Mouse (Mus musculus): ENCODE measurements around the gene Chst2. TPM values are rescaled to one million over a fixed set of nuclear protein-coding genes. Genes with fewer than 3 reads are reported as not detected.

Gene Chst2
- polyA plus RNA-seq, 1 experiment from 2014 or later: 0.39 TPM

GRCm38 (mm10) chr9:95353829-95354391, 52.6 kb downstream of the Chst2 start:
- H3K9me3 ChIP-seq (replicated peaks): no peaks in the 10 kb centered on the region
- H3K4me1 ChIP-seq (replicated peaks): no peaks in the 10 kb centered on the region
- no peak overlapping the region for H3K4me3 ChIP-seq (replicated peaks)
- H3K36me3 ChIP-seq: no peaks in the 10 kb centered on the region
- H3K27ac ChIP-seq: no peak overlapping the region
- ATAC-seq (ENCODE audit: low read depth) (no peak), DNase-seq (no peak)
- no peaks in the 10 kb centered on the region for H3K27me3 ChIP-seq
- no peak overlapping the region for H3K9ac ChIP-seq
- H3K4me2 ChIP-seq: no peak overlapping the region
- WGBS (ENCODE audit: insufficient replicate concordance): 38% methylated on average over 5 of the region's 5 CpGs

GRCm38 (mm10) chr9:95351968-95352367, 54.6 kb downstream of the Chst2 start:
- 52% methylated on average over 2 of the region's 2 CpGs for WGBS (ENCODE audit: insufficient replicate concordance)
- H3K36me3 ChIP-seq: no peaks in the 10 kb centered on the region
- H3K4me2 ChIP-seq: no peak overlapping the region
- ATAC-seq (ENCODE audit: low read depth) (no peak), DNase-seq (no peak)
- H3K4me1 ChIP-seq (replicated peaks): no peaks in the 10 kb centered on the region
- no peak overlapping the region for H3K27ac ChIP-seq
- H3K4me3 ChIP-seq (replicated peaks): no peak overlapping the region
- no peak overlapping the region for H3K9ac ChIP-seq
- no peaks in the 10 kb centered on the region for H3K27me3 ChIP-seq
- H3K9me3 ChIP-seq (replicated peaks): no peaks in the 10 kb centered on the region

- Histone ChIP-seq H3K9me3 (replicated peaks) (no peaks in the 10 kb centered on the region), H3K27me3 (no peaks in the 10 kb centered on the region), H3K36me3 (no peaks in the 10 kb centered on the region), H3K27ac (no peak overlapping the region), H3K4me1 (replicated peaks) (no peaks in the 10 kb centered on the region), H3K9ac (no peak overlapping the region), H3K4me2 (no peak overlapping the region), H3K4me3 (replicated peaks) (no peak overlapping the region)
- ATAC-seq (ENCODE audit: low read depth) (no peak), DNase-seq (no peak)
- 39% methylated on average over 4 of the region's 4 CpGs for WGBS (ENCODE audit: insufficient replicate concordance)
These were observed 56.0 kb downstream of the Chst2 start for GRCm38 (mm10) chr9:95350550-95350949.

Other genes starting within 250 kb of the Chst2 start
- gene U2surp, start 105.3 kb upstream of the Chst2 start, polyA plus RNA-seq (2015; fragmentation: Nextera tagmentation; extraction: Ambion mirVana): 87.5 and 114 TPM in 2 replicates
- 8.4 and 8.5 TPM in 2 replicates for gene Paqr9, start 152.9 kb upstream of the Chst2 start, polyA plus RNA-seq (2015; fragmentation: Nextera tagmentation; extraction: Ambion mirVana)
- gene Pcolce2, start 230.9 kb upstream of the Chst2 start, polyA plus RNA-seq (2015; fragmentation: Nextera tagmentation; extraction: Ambion mirVana): 9.1 and 11.0 TPM in 2 replicates

Data from liver, embryonic 13.5 days (tissue).